Mouse (Mus musculus): ENCODE results near the gene Akain1.

DNA sequence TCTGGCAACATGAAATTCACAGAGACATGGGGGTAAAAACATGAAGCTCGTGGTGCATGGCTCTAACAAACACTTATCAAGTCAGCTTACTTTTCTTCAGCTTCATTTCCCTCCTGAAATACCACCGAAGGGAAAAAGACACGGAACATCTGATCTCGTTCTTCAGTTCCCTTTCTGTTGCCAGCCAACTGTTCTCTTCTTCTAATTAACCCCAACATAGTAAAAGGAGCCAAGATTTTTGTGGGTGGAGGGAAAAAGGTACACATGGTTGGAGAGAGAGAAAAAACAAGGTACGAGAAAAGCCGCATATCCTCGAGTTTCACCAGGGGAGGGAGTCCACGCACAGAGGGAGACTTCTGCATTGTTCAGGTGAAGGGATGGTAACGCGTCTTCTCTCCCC lies 32.0 kb downstream of the Akain1 start:
- no peak for TF ChIP-seq EP300 (IDR thresholded peaks at IDR 0.05; ENCODE audit: insufficient read depth, low read depth, low read length)
- TF ChIP-seq CTCF (IDR thresholded peaks at IDR 0.05) = no peak
- no peak for TF ChIP-seq POLR2A (IDR thresholded peaks at IDR 0.05; ENCODE audit: insufficient read depth, low read depth, low read length)
